Mouse (Mus musculus) macrophage (primary cell): Measurements from ENCODE around the gene Slc22a15. TPM values are rescaled to one million over a fixed set of nuclear protein-coding genes. Genes with fewer than 3 reads are reported as not detected.

ENCODE experiments used
- H3K27ac ChIP-seq: fragments of 350-480 bp; formaldehyde crosslinking; 2 replicates; pipeline ENCODE4 v1.9.0; 2021
- H3K36me3 ChIP-seq: fragments of 350-480 bp; formaldehyde crosslinking; 2 replicates; pipeline ENCODE4 v1.9.0; 2021; ENCODE audit errors: inconsistent target
- H3K4me3 ChIP-seq: fragments of 350-480 bp; formaldehyde crosslinking; 2 replicates; pipeline ENCODE4 v1.9.0; 2021; ENCODE audit errors: inconsistent target
- H3K79me2 ChIP-seq: fragments of 350-480 bp; formaldehyde crosslinking; 2 replicates; pipeline ENCODE4 v1.9.0; 2021; ENCODE audit errors: inconsistent target
- whole genome bisulfite sequencing: methylation state at CpG from one replicate; pipeline ENCODE4 v1.1.7; 2026; ENCODE audit warnings: inconsistent platforms; ENCODE audit not compliant: missing documents; 5-methylcytosine and 5-hydroxymethylcytosine counted together
- polyA plus RNA-seq: library from polyadenylated mRNA; stranded (reverse); fragments of 250-400 nt; gene quantifications from 3 replicates; pipeline ENCODE4 v1.2.4, GENCODE M21; 2018; ENCODE audit warnings: inconsistent platforms

Gene Slc22a15
- polyA plus RNA-seq, 1 experiment from 2014 or later = 1.8 TPM

GRCm38 (mm10) chr3:101902344-101902743 is 21.9 kb downstream of the Slc22a15 start:
- 94% methylated on average over 7 of the region's 7 CpGs for WGBS
- Histone ChIP-seq H3K79me2 (no peaks in the 10 kb centered on the region), H3K4me3 (no peak overlapping the region), H3K27ac (no peak overlapping the region), H3K36me3 (no peaks in the 10 kb centered on the region)

GRCm38 (mm10) chr3:101897377-101897974 is 26.8 kb downstream of the Slc22a15 start:
- WGBS = 89% methylated on average over 15 of the region's 15 CpGs
- Histone ChIP-seq H3K36me3 (no peaks in the 10 kb centered on the region), H3K79me2 (no peaks in the 10 kb centered on the region), H3K4me3 (no peak overlapping the region), H3K27ac (no peak overlapping the region)

GRCm38 (mm10) chr3:101896893-101897292 is 27.4 kb downstream of the Slc22a15 start:
- Histone ChIP-seq H3K27ac (no peak overlapping the region), H3K36me3 (no peaks in the 10 kb centered on the region), H3K4me3 (no peak overlapping the region), H3K79me2 (no peaks in the 10 kb centered on the region)
- WGBS = 64% methylated on average over 8 of the region's 9 CpGs

- no peaks in the 10 kb centered on the region for H3K36me3 ChIP-seq
- WGBS = 82% methylated on average over 7 of the region's 7 CpGs
- H3K27ac ChIP-seq = no peak overlapping the region
- H3K4me3 ChIP-seq = no peak overlapping the region
- no peaks in the 10 kb centered on the region for H3K79me2 ChIP-seq
Observed at GRCm38 (mm10) chr3:101895376-101895910, 28.8 kb downstream of the Slc22a15 start.

GRCm38 (mm10) chr3:101885591-101885990 is 38.7 kb downstream of the Slc22a15 start:
- WGBS = 95% methylated on average over 3 of the region's 3 CpGs
- no peaks in the 10 kb centered on the region for H3K79me2 ChIP-seq
- H3K27ac ChIP-seq = no peak overlapping the region
- no peak overlapping the region for H3K4me3 ChIP-seq
- H3K36me3 ChIP-seq = no peaks in the 10 kb centered on the region

- Histone ChIP-seq H3K4me3 (no peak overlapping the region), H3K79me2 (no peaks in the 10 kb centered on the region), H3K27ac (no peak overlapping the region), H3K36me3 (no peaks in the 10 kb centered on the region)
- WGBS = 92% methylated on average over 4 of the region's 4 CpGs
Observed at GRCm38 (mm10) chr3:101885041-101885440, 39.2 kb downstream of the Slc22a15 start.

- Histone ChIP-seq H3K79me2 (no peaks in the 10 kb centered on the region), H3K4me3 (no peak overlapping the region), H3K36me3 (no peaks in the 10 kb centered on the region), H3K27ac (no peak overlapping the region)
- WGBS = 33% methylated on average over 3 of the region's 3 CpGs
Observed at GRCm38 (mm10) chr3:101883902-101884301, 40.4 kb downstream of the Slc22a15 start.

GRCm38 (mm10) chr3:101881721-101882120 is 42.5 kb downstream of the Slc22a15 start:
- Histone ChIP-seq H3K4me3 (no peak overlapping the region), H3K36me3 (no peaks in the 10 kb centered on the region), H3K27ac (no peak overlapping the region), H3K79me2 (no peaks in the 10 kb centered on the region)
- WGBS = 89% methylated on average over 9 of the region's 9 CpGs

- H3K4me3 ChIP-seq = no peak overlapping the region
- no peaks in the 10 kb centered on the region for H3K36me3 ChIP-seq
- WGBS = 84% methylated on average over 6 of the region's 6 CpGs
- H3K27ac ChIP-seq = no peak overlapping the region
- no peaks in the 10 kb centered on the region for H3K79me2 ChIP-seq
Observed at GRCm38 (mm10) chr3:101880818-101881217, 43.4 kb downstream of the Slc22a15 start.

GRCm38 (mm10) chr3:101878136-101878535 is 46.1 kb downstream of the Slc22a15 start:
- 95% methylated on average over 5 of the region's 5 CpGs for WGBS

GRCm38 (mm10) chr3:101876459-101877285 is 47.6 kb downstream of the Slc22a15 start:
- Histone ChIP-seq H3K36me3 (no peaks in the 10 kb centered on the region), H3K27ac (no peak overlapping the region)
- 94% methylated on average over 7 of the region's 7 CpGs for WGBS

More at GRCm38 (mm10) chr3:101878136-101878535, 46.1 kb downstream of the Slc22a15 start:
- Histone ChIP-seq H3K4me3 (no peak overlapping the region), H3K79me2 (no peaks in the 10 kb centered on the region), H3K36me3 (no peaks in the 10 kb centered on the region), H3K27ac (no peak overlapping the region)

GRCm38 (mm10) chr3:101875258-101875920 is 48.9 kb downstream of the Slc22a15 start:
- 96% methylated on average over 10 of the region's 10 CpGs for WGBS
- H3K27ac ChIP-seq = no peak overlapping the region
- H3K36me3 ChIP-seq = no peaks in the 10 kb centered on the region
- no peaks in the 10 kb centered on the region for H3K79me2 ChIP-seq
- no peak overlapping the region for H3K4me3 ChIP-seq

More at GRCm38 (mm10) chr3:101876459-101877285, 47.6 kb downstream of the Slc22a15 start:
- Histone ChIP-seq H3K4me3 (no peak overlapping the region), H3K79me2 (no peaks in the 10 kb centered on the region)

- Histone ChIP-seq H3K79me2 (no peaks in the 10 kb centered on the region), H3K27ac (no peak overlapping the region), H3K36me3 (no peaks in the 10 kb centered on the region), H3K4me3 (no peak overlapping the region)
- 95% methylated on average over 7 of the region's 7 CpGs for WGBS
Observed at GRCm38 (mm10) chr3:101873061-101873675, 51.1 kb downstream of the Slc22a15 start.

GRCm38 (mm10) chr3:101871951-101872350 is 52.3 kb downstream of the Slc22a15 start:
- no peak overlapping the region for H3K4me3 ChIP-seq
- no peaks in the 10 kb centered on the region for H3K79me2 ChIP-seq
- H3K36me3 ChIP-seq = no peaks in the 10 kb centered on the region
- H3K27ac ChIP-seq = no peak overlapping the region
- WGBS = 89% methylated on average over 8 of the region's 9 CpGs
